Mouse (Mus musculus): ENCODE measurements around the gene Foxk1.

Foxk1 gene

GRCm38 (mm10) chr5:142421886-142422285 lies 20.6 kb downstream of the Foxk1 start:
- DNase-seq: no peak

GRCm38 (mm10) chr5:142423141-142423540 lies 21.8 kb downstream of the Foxk1 start:
- no peak for DNase-seq

- no peak for DNase-seq
Measured at GRCm38 (mm10) chr5:142423701-142424100, 22.4 kb downstream of the Foxk1 start.

- DNase-seq: peak; percentile 88 to 91
Measured at GRCm38 (mm10) chr5:142424627-142425349, 23.5 kb downstream of the Foxk1 start.

GRCm38 (mm10) chr5:142426476-142426875 lies 25.2 kb downstream of the Foxk1 start:
- no peak for DNase-seq

- DNase-seq: no peak
Measured at GRCm38 (mm10) chr5:142427876-142428275, 26.6 kb downstream of the Foxk1 start.

GRCm38 (mm10) chr5:142428691-142429090 lies 27.4 kb downstream of the Foxk1 start:
- no peak for DNase-seq

GRCm38 (mm10) chr5:142431029-142431428 lies 29.7 kb downstream of the Foxk1 start:
- DNase-seq: no peak

GRCm38 (mm10) chr5:142431811-142432434 lies 30.6 kb downstream of the Foxk1 start:
- DNase-seq: peak; percentile 58 to 78

- no peak for DNase-seq
Measured at GRCm38 (mm10) chr5:142432695-142433094, 31.4 kb downstream of the Foxk1 start.

- no peak for DNase-seq
Measured at GRCm38 (mm10) chr5:142434052-142434451, 32.8 kb downstream of the Foxk1 start.

- no peak for DNase-seq
Measured at GRCm38 (mm10) chr5:142435736-142436135, 34.4 kb downstream of the Foxk1 start.

- DNase-seq: peak in 1 of 2 experiments; percentile 44
Measured at GRCm38 (mm10) chr5:142438380-142438938, 37.2 kb downstream of the Foxk1 start.

GRCm38 (mm10) chr5:142439911-142440432 lies 38.7 kb downstream of the Foxk1 start:
- no peak for DNase-seq

- peak; percentile 99 to 100 for DNase-seq
Measured at GRCm38 (mm10) chr5:142440451-142441147, 39.3 kb downstream of the Foxk1 start.

GRCm38 (mm10) chr5:142441332-142442044 lies 40.2 kb downstream of the Foxk1 start:
- DNase-seq: no peak

GRCm38 (mm10) chr5:142442045-142442440 lies 40.7 kb downstream of the Foxk1 start:
- DNase-seq: no peak

- DNase-seq: peak in 1 of 2 experiments; percentile 34
Measured at GRCm38 (mm10) chr5:142443514-142443913, 42.2 kb downstream of the Foxk1 start.

GRCm38 (mm10) chr5:142443994-142444393 lies 42.7 kb downstream of the Foxk1 start:
- no peak for DNase-seq

- peak in 1 of 2 experiments; percentile 57 for DNase-seq
Measured at GRCm38 (mm10) chr5:142444791-142445531, 43.7 kb downstream of the Foxk1 start.

- DNase-seq: no peak
Measured at GRCm38 (mm10) chr5:142445709-142446108, 44.4 kb downstream of the Foxk1 start.

GRCm38 (mm10) chr5:142448076-142448475 lies 46.8 kb downstream of the Foxk1 start:
- peak; percentile 85 to 90 for DNase-seq

All from lung, adult 18-20 months (tissue).